Mouse (Mus musculus): ENCODE results near the gene Mta2.

Mta2 gene
- long read RNA-seq, experiment 1, transcript Mta2-201 (18 exons, 3,135 nt) = major isoform, 39 of 50 reads
- long read RNA-seq, experiment 1, partial matches to known transcripts = 7 of 50 reads
- long read RNA-seq, experiment 1, other reads (novel, unspliced or antisense) = 4 of 50 reads
- long read RNA-seq, experiment 2, transcript Mta2-201 (18 exons, 3,135 nt) = major isoform, 29 of 40 reads
- long read RNA-seq, experiment 2, partial matches to known transcripts = 8 of 40 reads
- long read RNA-seq, experiment 2, other reads (novel, unspliced or antisense) = 3 of 40 reads

DNA sequence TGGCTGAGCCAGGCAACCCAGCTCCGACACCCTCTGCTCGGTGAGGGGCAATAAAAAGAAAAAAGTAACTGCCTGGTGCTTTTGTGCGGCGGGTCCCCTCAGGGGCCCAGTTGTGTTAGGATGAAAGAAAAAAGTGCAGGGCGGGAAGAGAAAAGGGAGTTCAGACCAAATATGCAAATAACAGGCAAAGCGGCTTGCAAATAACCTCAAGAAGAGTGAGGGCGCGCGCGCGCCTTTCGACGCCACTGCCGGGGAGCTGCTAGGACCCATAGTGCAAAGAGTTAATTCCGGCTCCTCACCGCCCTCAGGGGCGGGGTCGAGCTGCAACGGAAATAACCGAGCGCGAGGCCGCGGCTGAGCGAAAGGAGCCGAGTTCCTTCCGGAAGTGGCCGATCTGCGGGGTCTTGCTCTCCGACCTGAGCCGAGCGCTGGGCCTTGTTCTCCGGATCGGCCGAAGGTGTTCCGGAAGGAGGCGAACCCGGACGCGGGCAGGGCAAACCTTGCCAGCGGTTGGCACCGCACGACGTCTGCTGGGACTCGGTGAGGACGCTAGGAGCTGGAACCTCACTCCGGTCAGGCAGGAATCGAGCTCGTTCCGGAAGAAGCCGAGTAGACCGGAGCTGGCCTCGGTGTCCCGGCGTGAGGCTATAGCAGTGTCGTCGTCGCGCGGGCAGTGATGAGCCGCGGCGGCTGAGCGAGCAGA is at the start of gene Mta2:
Mta2 (plus strand) TSS at position 361 of the 703 bp plus-strand sequence.
- intact Hi-C loops (cut with DNase I) = no loop called here

DNA sequence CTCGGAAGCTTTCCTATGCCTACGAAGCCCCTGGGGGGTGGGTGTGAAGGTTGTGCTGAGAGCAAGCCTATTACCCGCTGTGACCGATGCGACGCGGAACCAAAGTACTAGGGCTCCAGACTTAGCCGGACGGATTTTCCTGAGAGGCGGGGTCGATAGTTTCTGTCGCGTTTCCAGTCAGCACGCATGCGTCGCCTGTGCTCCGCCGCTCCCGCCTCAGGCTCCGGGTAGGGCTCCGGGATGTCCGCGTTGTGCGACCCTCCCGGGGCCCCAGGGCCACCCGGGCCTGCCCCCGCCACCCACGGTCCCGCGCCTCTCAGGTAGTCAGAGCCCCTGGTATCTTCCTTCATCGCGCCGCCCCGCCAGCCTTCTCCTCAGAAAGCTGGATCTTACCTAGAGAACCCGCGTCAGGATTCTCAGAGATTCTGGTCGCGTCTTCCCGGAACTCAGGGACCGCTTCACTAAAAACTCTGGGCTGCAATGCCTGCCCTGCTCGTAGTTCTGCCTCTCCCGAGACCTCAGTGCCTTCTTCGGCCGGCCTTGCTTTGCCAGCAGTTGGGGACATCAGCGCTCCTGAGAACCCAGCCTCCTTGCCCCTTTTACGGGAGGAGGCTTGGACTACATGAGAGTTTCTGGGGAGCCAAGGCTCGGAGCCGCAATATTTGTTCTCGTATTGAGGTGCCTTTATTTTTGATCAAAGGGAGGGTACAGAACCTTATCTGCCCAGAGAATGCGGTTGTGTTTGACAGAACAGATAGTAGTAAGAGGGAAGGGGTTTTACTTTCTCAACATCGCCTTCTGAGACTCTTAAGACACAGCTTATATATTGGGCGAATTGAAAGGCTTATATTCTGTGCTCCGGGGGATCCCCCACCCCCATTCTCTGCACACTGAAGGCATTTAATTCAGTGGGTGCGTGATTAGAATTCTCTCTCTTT is 48.6 kb upstream of the Mta2 start, which contains the start of gene Ints5:
Ints5 (plus strand) TSS at position 177 of the 938 bp plus-strand sequence.
- intact Hi-C loops (cut with DNase I) = no loop called here

DNA sequence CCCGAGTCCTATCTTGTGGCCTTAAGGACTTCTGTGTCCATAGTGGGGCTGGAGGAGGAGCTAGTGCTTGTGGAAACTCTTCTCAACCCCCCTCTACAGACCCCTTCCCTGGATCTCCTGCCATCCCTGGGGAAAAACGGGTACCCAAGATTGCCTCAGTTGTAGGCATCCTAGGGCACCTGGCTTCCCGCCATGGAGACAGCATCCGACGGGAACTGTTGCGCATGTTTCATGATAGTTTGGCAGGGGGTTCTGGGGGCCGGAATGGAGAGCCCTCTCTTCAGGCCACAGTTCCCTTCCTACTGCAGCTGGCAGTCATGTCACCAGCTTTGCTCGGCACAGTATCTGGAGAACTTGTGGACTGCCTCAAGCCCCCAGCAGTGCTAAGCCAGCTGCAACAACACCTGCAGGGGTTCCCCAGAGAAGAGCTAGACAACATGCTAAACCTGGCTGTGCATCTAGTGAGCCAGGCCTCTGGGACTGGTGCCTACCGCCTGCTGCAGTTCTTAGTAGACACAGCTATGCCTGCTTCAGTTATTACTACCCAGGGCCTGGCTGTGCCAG is 46.2 kb upstream of the Mta2 start:
- intact Hi-C loops (cut with DNase I) = loop anchor here (5.0 kb wide), 1 partner anchor 42 kb away; no protein-coding TSS in a partner anchor

DNA sequence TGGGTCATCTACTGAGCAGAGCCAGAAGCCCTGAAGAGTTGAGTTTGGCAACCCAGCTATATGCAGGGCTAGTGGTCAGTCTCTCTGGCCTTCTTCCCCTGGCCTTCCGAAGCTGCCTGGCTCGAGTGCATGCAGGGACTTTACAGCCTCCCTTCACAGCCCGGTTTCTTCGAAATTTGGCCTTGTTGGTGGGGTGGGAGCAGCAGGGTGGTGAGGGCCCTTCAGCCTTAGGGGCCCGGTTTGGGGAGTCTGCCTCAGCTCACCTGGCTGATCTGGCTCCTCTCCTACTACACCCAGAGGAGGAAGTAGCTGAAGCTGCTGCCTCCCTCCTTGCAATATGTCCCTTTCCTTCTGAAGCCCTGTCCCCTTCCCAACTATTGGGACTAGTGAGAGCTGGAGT is 45.4 kb upstream of the Mta2 start:
- intact Hi-C loops (cut with DNase I) = loop anchor here (5.0 kb wide), 1 partner anchor 41 kb away; no protein-coding TSS in a partner anchor

DNA sequence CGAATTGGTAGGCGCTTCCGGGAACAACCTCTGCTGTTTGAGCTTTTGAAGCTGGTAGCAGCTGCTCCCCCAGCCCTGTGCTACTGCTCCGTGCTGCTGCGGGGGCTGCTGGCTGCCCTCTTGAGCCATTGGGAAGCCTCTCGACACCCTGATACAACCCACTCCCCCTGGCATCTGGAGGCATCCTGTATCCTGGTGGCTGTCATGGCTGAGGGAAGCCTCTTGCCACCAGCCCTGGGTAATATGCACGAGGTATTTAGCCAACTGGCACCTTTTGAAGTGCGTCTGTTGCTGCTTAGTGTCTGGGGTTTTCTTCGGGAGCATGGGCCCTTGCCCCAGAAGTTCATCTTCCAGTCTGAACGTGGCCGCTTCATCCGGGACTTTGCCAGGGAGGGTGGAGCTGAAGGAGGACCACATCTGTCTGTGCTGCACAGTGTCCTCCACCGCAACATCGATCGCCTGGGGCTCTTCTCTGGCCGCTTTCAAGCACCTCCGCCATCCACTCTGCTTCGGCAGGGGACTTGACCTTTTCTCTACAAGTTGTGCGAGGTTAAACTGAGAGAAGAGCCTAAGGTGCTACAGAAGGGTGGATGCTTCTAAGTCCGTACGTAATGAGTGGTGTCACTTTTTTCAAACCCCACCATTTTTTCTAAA is 44.3 kb upstream of the Mta2 start:
- intact Hi-C loops (cut with DNase I) = loop anchor here (5.0 kb wide), 1 partner anchor 40 kb away; no protein-coding TSS in a partner anchor

DNA sequence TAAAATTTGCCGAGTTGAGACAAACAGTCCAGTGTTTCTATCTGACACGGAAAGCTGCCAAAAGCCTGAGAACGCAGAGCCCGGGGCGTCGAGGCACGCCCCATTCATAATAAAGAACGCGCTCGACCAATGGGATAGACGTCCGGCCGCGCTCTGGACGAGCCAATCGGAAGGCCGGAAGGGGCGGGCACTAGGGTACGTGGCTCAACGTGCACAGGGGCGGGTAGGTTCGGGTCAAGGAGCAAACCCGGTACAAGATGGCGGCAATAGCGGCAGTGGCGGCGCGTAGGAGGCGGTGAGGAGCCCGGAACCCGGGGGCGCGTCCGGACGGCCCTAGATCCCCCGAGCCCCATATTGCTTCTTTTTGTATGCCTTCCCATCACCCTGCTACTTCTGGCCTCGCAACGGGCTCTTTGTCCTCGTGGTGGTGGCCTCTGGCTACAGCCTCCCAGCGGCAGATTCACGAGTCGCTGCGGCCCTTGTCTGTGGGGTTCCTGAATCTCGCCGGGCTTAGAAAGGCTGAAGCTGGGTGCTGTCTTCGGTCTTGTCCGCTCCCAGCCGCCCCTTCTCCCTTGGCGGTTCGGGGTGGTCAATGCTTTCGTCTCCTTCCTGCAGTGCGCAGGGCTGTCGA is 43.7 kb upstream of the Mta2 start, which contains the start of gene Ganab:
Ganab (plus strand) TSS at position 207 of the 631 bp plus-strand sequence.
- intact Hi-C loops (cut with DNase I) = loop anchor here (5.0 kb wide), 1 partner anchor 39 kb away; no protein-coding TSS in a partner anchor

DNA sequence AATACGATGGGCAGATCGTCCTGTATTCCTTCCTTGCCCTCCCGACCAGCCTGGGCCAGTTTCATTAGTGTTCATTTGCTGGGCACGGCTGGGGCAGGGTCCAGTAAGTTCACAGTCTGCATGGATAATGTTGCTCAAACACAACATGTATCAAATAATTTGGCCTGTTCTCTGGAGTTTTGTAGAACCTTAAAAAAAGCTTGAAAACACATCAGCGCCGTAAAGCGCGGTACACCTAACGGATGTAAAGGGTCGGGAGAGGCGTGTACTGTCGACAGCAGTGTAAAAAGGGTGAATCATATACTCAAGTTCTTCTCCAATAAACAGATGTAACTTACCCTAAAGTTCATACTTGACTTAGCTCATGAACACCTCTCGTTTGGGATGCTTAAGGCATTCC is 43.1 kb upstream of the Mta2 start:
- intact Hi-C loops (cut with DNase I) = loop anchor here (5.0 kb wide), 1 partner anchor 39 kb away; no protein-coding TSS in a partner anchor

- intact Hi-C loops (cut with DNase I) = loop anchor here (5.0 kb wide), 1 partner anchor 38 kb away; no protein-coding TSS in a partner anchor
These were observed 42.6 kb upstream of the Mta2 start for GRCm38 (mm10) chr19:8899079-8899478.

DNA sequence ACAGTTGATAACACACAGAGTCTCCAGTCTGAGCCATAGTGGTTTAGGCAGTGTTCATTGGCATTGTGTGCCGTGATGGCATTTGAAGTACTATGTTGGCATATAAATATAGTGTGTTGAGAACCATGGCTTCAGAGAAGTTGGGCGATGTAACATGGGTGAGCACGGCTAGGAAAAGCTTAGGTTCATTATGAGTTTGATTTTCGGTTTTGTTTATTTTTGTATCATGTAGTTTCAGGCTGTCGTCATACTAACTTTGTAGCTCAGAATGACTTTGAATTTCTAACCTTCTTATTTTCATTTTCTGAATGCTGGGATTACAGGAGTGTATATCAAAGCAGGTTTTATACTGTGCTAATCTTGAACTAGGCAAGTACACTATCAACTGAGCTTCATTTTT is 38.3 kb upstream of the Mta2 start:
- intact Hi-C loops (cut with DNase I) = no loop called here

GRCm38 (mm10) chr19:8908531-8908930 is 33.1 kb upstream of the Mta2 start:
- intact Hi-C loops (cut with DNase I) = loop anchor here (5.0 kb wide), 1 partner anchor 46 kb away; no protein-coding TSS in a partner anchor

DNA sequence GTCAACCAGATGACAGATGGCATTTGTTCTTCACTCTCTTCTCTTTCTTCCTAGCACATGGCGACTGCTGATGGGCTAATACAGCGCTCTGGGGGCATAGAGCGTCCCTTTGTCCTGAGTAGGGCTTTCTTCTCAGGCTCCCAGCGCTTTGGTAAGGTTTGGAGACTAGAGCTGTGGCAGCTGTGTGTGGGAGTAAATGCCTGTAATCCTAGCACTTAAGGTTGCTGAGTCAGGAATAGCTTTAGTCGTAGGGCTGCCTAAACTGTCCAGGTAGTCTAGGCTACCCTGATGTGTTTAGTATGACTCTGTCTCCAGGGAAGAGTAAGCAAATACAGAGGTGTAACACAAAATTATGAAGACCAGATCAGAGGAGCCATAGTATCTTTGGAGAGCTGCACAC is 29.9 kb upstream of the Mta2 start:
- intact Hi-C loops (cut with DNase I) = no loop called here

- intact Hi-C loops (cut with DNase I) = no loop called here
These were observed 27.5 kb upstream of the Mta2 start for GRCm38 (mm10) chr19:8914212-8914611.

GRCm38 (mm10) chr19:8919000-8919399 is 22.7 kb upstream of the Mta2 start:
- intact Hi-C loops (cut with DNase I) = no loop called here

GRCm38 (mm10) chr19:8919684-8920072 is 22.0 kb upstream of the Mta2 start:
- intact Hi-C loops (cut with DNase I) = no loop called here

GRCm38 (mm10) chr19:8920073-8920736 is 21.5 kb upstream of the Mta2 start, which contains the start of gene B3gat3:
B3gat3 (plus strand) TSS chr19:8920374.
- intact Hi-C loops (cut with DNase I) = no loop called here

DNA sequence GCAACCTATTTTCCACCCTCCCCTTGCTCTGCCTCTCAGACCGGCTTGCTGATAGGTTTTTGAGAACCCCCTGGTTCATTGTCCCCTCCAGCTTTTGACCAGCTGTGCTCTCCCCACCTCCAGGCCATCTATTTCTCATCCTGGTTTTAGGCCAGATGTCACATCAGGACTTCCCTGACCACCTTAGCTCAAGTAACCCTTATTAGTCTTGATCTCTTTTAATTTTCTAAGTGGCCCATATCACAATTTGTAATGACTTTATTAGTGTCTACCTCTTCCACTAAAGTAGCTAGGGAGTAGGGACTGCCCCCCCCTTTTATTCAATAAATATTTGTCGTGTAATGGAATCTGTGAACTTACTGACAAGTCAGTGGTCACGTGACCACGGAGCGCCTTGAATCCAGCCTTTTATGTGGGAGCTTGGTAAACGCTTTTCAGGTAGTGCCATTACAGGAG is 20.8 kb upstream of the Mta2 start:
- intact Hi-C loops (cut with DNase I) = no loop called here

DNA sequence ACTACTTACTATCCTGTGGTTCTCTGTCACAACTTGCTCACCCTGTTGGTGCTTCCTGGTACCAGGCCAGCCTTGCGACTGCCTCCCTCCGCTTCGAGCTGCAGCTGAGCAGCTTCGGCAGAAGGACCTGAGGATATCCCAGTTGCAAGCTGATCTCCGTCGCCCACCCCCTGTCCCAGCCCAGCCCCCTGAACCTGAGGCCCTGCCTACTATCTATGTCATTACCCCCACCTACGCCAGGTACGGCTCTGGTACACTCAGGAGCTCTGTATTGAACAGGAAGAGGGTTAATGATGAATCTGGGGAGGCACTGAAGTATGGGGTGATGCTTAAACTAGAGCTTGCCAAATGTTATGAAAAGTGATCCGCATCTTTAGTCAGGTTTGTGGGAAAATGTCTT is 19.9 kb upstream of the Mta2 start:
- intact Hi-C loops (cut with DNase I) = no loop called here

- intact Hi-C loops (cut with DNase I) = no loop called here
These were observed 14.9 kb upstream of the Mta2 start for GRCm38 (mm10) chr19:8926766-8927165.
